Mouse (Mus musculus): ENCODE data around the gene Entpd4b.
"Not testable (repeated sequence)": the region's sequence is repeated elsewhere in the genome, so short reads cannot be mapped to it uniquely, and the experiment has no call there.

GRCm38 (mm10) chr14:69556820-69557219 lies 1.6 kb downstream of the Entpd4b start:
- not testable (repeated sequence) for TF ChIP-seq GATA1 (IDR thresholded peaks at IDR 0.05; ENCODE audit: borderline replicate concordance, low read length); FLI1 (IDR thresholded peaks at IDR 0.05; ENCODE audit: low read length)
